Mouse (Mus musculus) forebrain, embryonic 11.5 days (tissue): ENCODE measurements around the gene Sms. TPM values are rescaled to one million over a fixed set of nuclear protein-coding genes. Genes with fewer than 3 reads are reported as not detected.

Experiments used
- ATAC-seq: fragments of 200-750 bp; cut with Nextera tagmentation; replicated peaks from 2 replicates; pipeline ENCODE4 v1.8.0; 2017; ENCODE audit warnings: moderate TSS enrichment; ENCODE audit not compliant: low FRiP score
- DNase-seq: peaks from one replicate; pipeline ENCODE4 v3.0.0-alpha.2; 2017; ENCODE audit warnings: low spot score
- H3K27ac ChIP-seq: fragments of 300-500 bp; sonication (generic); 2 replicates; pipeline ENCODE4 v1.5.1; 2014; ENCODE audit warnings: low read depth, low read length
- H3K27me3 ChIP-seq: fragments of 300-500 bp; sonication (generic); 2 replicates; pipeline ENCODE4 v1.6.1; 2014; ENCODE audit warnings: mild to moderate bottlenecking, low read length, mixed read lengths; ENCODE audit not compliant: control insufficient read depth, insufficient read depth
- H3K36me3 ChIP-seq: fragments of 300-500 bp; sonication (generic); 2 replicates; pipeline ENCODE4 v1.6.1; 2014; ENCODE audit warnings: mild to moderate bottlenecking, low read length, moderate library complexity, mixed read lengths; ENCODE audit not compliant: control insufficient read depth, insufficient read depth
- H3K4me1 ChIP-seq: fragments of 300-500 bp; sonication (generic); replicated peaks from 2 replicates; pipeline ENCODE4 v1.6.1; 2014; ENCODE audit warnings: low read length, mixed read lengths; ENCODE audit not compliant: control insufficient read depth, insufficient read depth
- H3K4me2 ChIP-seq: fragments of 300-500 bp; sonication (generic); 2 replicates; pipeline ENCODE4 v1.6.1; 2014; ENCODE audit warnings: low read depth, mild to moderate bottlenecking, low read length, moderate library complexity, mixed read lengths; ENCODE audit not compliant: severe bottlenecking
- H3K4me3 ChIP-seq: fragments of 300-500 bp; sonication (generic); 2 replicates; pipeline ENCODE4 v1.5.1; 2014; ENCODE audit warnings: low read depth, low read length
- H3K9ac ChIP-seq: fragments of 300-500 bp; sonication (generic); 2 replicates; pipeline ENCODE4 v1.6.1; 2014; ENCODE audit warnings: low read length
- H3K9me3 ChIP-seq: fragments of 300-500 bp; sonication (generic); 2 replicates; pipeline ENCODE4 v1.6.1; 2016; ENCODE audit warnings: low read length, mixed read lengths; ENCODE audit not compliant: control insufficient read depth
- WGBS: fragments of 180-500 bp; shearing (Covaris S2); extraction: QIAGEN DNeasy Blood & Tissue Kit; methylation state at CpG from one replicate; pipeline ENCODE4 v1.1.7; 2014; 5-methylcytosine and 5-hydroxymethylcytosine counted together
- polyA plus RNA-seq: library from polyadenylated mRNA; unstranded; fragments of >200 nt; fragmentation: Nextera tagmentation; extraction: Ambion mirVana; gene quantifications from 2 replicates; pipeline ENCODE4 v1.2.1, GENCODE M21; 2014

Gene Sms
- polyA plus RNA-seq, 1 experiment from 2014 or later: 105 TPM

DNA sequence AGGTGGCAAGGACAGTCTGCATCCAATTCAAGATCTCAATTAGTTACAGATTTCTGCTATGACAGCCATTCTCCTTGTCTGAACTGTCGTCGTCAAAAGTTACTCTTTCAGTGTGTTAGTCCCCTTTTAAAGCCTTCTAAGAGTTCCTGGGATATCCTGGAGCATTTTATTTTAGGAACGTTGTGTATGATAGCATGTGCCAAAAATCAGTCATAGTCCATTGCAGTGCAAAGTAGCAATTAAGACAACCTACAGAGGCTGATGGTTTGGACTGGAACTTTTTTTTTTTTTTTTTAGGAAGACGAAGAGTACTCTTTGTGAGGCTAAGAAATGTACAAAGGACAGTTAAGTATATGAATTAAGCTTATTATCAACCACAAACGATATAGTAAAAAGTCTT lies 76.9 kb downstream of the Sms start, which contains the start of gene Phex:
TSS of gene Phex (minus strand) at position 101 of the 400 bp plus-strand sequence.
- no peak for DNase-seq
- no peak for ATAC-seq
- Histone ChIP-seq H3K9ac (no peak within 1 kb of the TSS), H3K4me3 (no peak within 1 kb of the TSS), H3K36me3 (no peaks in the 10 kb centered on the region), H3K4me1 (no peaks in the 10 kb centered on the region), H3K4me2 (no peak within 1 kb of the TSS), H3K9me3 (no peaks in the 10 kb centered on the region), H3K27ac (no peak within 1 kb of the TSS), H3K27me3 (no peaks in the 10 kb centered on the region)
- WGBS: 62% methylated on average over 5 of the region's 5 CpGs

DNA sequence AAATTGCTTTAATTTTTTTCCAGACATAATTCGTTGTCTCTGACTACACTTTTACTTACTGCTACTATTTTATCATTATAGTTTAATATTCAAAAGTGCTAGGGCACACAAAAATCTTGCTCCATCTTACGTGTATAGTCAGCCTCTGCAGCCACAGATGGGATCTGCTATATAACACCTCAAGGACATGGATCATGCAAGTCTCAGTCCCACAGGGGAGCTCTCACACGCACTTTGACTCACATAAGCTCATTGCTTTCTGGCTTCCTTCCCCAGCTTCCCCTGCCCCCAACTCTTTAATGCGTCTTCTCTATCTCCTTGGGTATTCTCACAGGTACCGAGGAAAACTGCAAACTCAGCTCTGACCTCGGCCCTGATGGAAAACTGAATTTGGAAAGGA lies 87.2 kb downstream of the Sms start:
- Histone ChIP-seq H3K27me3 (no peaks in the 10 kb centered on the region), H3K9me3 (no peaks in the 10 kb centered on the region), H3K36me3 (no peaks in the 10 kb centered on the region), H3K4me3 (no peak overlapping the region), H3K27ac (no peak overlapping the region), H3K9ac (no peak overlapping the region), H3K4me1 (no peaks in the 10 kb centered on the region), H3K4me2 (no peak overlapping the region)
- DNase-seq (no peak), ATAC-seq (no peak)
- 76% methylated on average over 6 of the region's 6 CpGs for WGBS

Other genes with a start within 250 kb of the Sms start
- 0.05 and 0.25 TPM in 2 replicates for gene Phex, start 77.0 kb downstream of the Sms start, polyA plus RNA-seq
- 5.4 and 6.9 TPM in 2 replicates for gene Yy2, start 76.7 kb upstream of the Sms start, polyA plus RNA-seq
- 21.8 and 30.7 TPM in 2 replicates for gene Mbtps2, start 106.4 kb upstream of the Sms start, polyA plus RNA-seq
- gene Smpx, start 206.6 kb upstream of the Sms start, polyA plus RNA-seq: not detected in 2 replicates